Comparison of ENCODE assay signal across 22 mouse cellular contexts in genomic region chr12:13059473-13059872, GRCm38 (mm10).
"Had no signal": no experiment of that assay in that cellular context is flagged by ENCODE, and none has a peak within 500 bp of the region (broad histone marks: within the 10 kb centered on the region; RNA-seq: fewer than 3 reads in every experiment).

No protein-coding gene starts in this region.

- DNase-seq: kidney, adult 8-10 months; layer of hippocampus, adult 9-11 months; liver; lung, adult 18-20 months; lung, postnatal 36 days; retina, postnatal 1 day; thymus, adult 18-20 months; thymus, postnatal 36 days had no signal

- H3K4me2 ChIP-seq: limb, embryonic 13.5 days; liver, embryonic 12.5 days; liver, embryonic 15.5 days; midbrain, embryonic 13.5 days; neural tube, embryonic 13.5 days had no signal

- H3K9ac ChIP-seq: limb, embryonic 13.5 days; liver, embryonic 12.5 days; liver, embryonic 15.5 days; midbrain, embryonic 13.5 days; neural tube, embryonic 13.5 days had no signal

- H3K36me3 ChIP-seq: limb, embryonic 10.5 days; limb, embryonic 13.5 days; liver, embryonic 12.5 days; liver, embryonic 15.5 days; midbrain, embryonic 10.5 days; midbrain, embryonic 13.5 days; neural tube, embryonic 13.5 days had no signal

- H3K27me3 ChIP-seq: liver, embryonic 12.5 days; liver, embryonic 15.5 days; midbrain, embryonic 13.5 days; neural tube, embryonic 13.5 days had no signal

- H3K9me3 ChIP-seq: liver, embryonic 12.5 days; liver, embryonic 15.5 days; midbrain, embryonic 13.5 days; neural tube, embryonic 13.5 days had no signal

- ATAC-seq: inflammation-experienced regulatory T-cells, adult 6 months; intestine, embryonic 16.5 days; liver, embryonic 12.5 days; lung, postnatal 0 days; midbrain, embryonic 13.5 days; midbrain, embryonic 16.5 days had no signal

- H3K27ac ChIP-seq: layer of hippocampus, adult 2 months; limb, embryonic 10.5 days; limb, embryonic 13.5 days; liver, embryonic 12.5 days; liver, embryonic 15.5 days; midbrain, embryonic 10.5 days; midbrain, embryonic 13.5 days; neural tube, embryonic 13.5 days had no signal

- H3K4me3 ChIP-seq: layer of hippocampus, adult 2 months; limb, embryonic 10.5 days; limb, embryonic 13.5 days; liver, embryonic 12.5 days; liver, embryonic 15.5 days; megakaryocyte, embryonic 14.5 days; midbrain, embryonic 10.5 days; midbrain, embryonic 13.5 days; myocyte; neural tube, embryonic 13.5 days had no signal

- H3K4me1 ChIP-seq: limb, embryonic 13.5 days; liver, embryonic 12.5 days; liver, embryonic 15.5 days; megakaryocyte, embryonic 14.5 days; neural tube, embryonic 13.5 days had no signal
